Mouse (Mus musculus): Measurements from ENCODE around the gene Ip6k2. TPM values are rescaled to one million over a fixed set of nuclear protein-coding genes. Genes with fewer than 3 reads are reported as not detected.
A peak's percentile ranks its signal among the peaks of the same experiment; 100 is the strongest.

Ip6k2 gene
- polyA plus RNA-seq, 1 experiment from 2014 or later, result 11.6 TPM

- DNase-seq, result no peak
- no peak for ATAC-seq (ENCODE audit: low read depth)
- H3K4me1 ChIP-seq (replicated peaks), result peaks cover 22% of the 10 kb centered on the region
- H3K9me3 ChIP-seq (replicated peaks), result no peaks in the 10 kb centered on the region
- WGBS (ENCODE audit: insufficient replicate concordance), result 6% methylated on average over 25 of the region's 25 CpGs
- H3K36me3 ChIP-seq, result no peaks in the 10 kb centered on the region
- no peak overlapping the region for H3K4me3 ChIP-seq (replicated peaks)
- H3K4me2 ChIP-seq, result no peak overlapping the region
- no peak overlapping the region for H3K9ac ChIP-seq
- peaks cover 84% of the 10 kb centered on the region for H3K27me3 ChIP-seq
- H3K27ac ChIP-seq, result no peak overlapping the region
Observed at GRCm38 (mm10) chr9:108824144-108824685, 40.6 kb downstream of the Ip6k2 start.

GRCm38 (mm10) chr9:108824755-108825413 is 41.3 kb downstream of the Ip6k2 start:
- Histone ChIP-seq H3K4me3 (replicated peaks) (no peak overlapping the region), H3K27ac (no peak overlapping the region), H3K4me1 (replicated peaks) (peaks cover 22% of the 10 kb centered on the region), H3K9ac (no peak overlapping the region), H3K9me3 (replicated peaks) (no peaks in the 10 kb centered on the region), H3K36me3 (no peaks in the 10 kb centered on the region), H3K27me3 (peaks cover 91% of the 10 kb centered on the region), H3K4me2 (no peak overlapping the region)
- 4% methylated on average over 31 of the region's 31 CpGs for WGBS (ENCODE audit: insufficient replicate concordance)
- no peak for DNase-seq
- ATAC-seq (ENCODE audit: low read depth), result no peak

- H3K9me3 ChIP-seq (replicated peaks), result no peaks in the 10 kb centered on the region
- no peaks in the 10 kb centered on the region for H3K36me3 ChIP-seq
- DNase-seq (peak; percentile 47), ATAC-seq (ENCODE audit: low read depth) (0 out of 2 replicates have a peak, but pooled peaks have one; percentile 21)
- peaks cover 22% of the 10 kb centered on the region for H3K4me1 ChIP-seq (replicated peaks)
- peak within 1 kb of the TSS; percentile 65 for H3K4me2 ChIP-seq
- H3K4me3 ChIP-seq (replicated peaks), result peak within 1 kb of the TSS; percentile 45
- H3K9ac ChIP-seq, result no peak within 1 kb of the TSS
- peaks cover 94% of the 10 kb centered on the region for H3K27me3 ChIP-seq
- H3K27ac ChIP-seq, result no peak within 1 kb of the TSS
- WGBS (ENCODE audit: insufficient replicate concordance), result 4% methylated on average over 70 of the region's 70 CpGs
Observed at GRCm38 (mm10) chr9:108825820-108826699, 42.5 kb downstream of the Ip6k2 start, which contains the start of gene Celsr3. TSS of gene Celsr3 (plus strand) at chr9:108826320.

GRCm38 (mm10) chr9:108826700-108827340 is 43.2 kb downstream of the Ip6k2 start:
- peaks cover 28% of the 10 kb centered on the region for H3K4me1 ChIP-seq (replicated peaks)
- ATAC-seq (ENCODE audit: low read depth) (peak; percentile 56), DNase-seq (peak; percentile 65)
- H3K4me3 ChIP-seq (replicated peaks), result peak overlapping the region; percentile 44
- no peaks in the 10 kb centered on the region for H3K36me3 ChIP-seq
- H3K27me3 ChIP-seq, result peaks cover 98% of the 10 kb centered on the region
- H3K4me2 ChIP-seq, result peak overlapping the region; percentile 65
- no peak overlapping the region for H3K9ac ChIP-seq
- no peaks in the 10 kb centered on the region for H3K9me3 ChIP-seq (replicated peaks)
- H3K27ac ChIP-seq, result no peak overlapping the region
- 2% methylated on average over 39 of the region's 39 CpGs for WGBS (ENCODE audit: insufficient replicate concordance)

GRCm38 (mm10) chr9:108827454-108827853 is 43.9 kb downstream of the Ip6k2 start:
- Histone ChIP-seq H3K4me2 (peak overlapping the region; percentile 65), H3K4me1 (replicated peaks) (peaks cover 35% of the 10 kb centered on the region), H3K9ac (no peak overlapping the region), H3K27me3 (peaks cover 99% of the 10 kb centered on the region), H3K4me3 (replicated peaks) (peak overlapping the region; percentile 44), H3K9me3 (replicated peaks) (no peaks in the 10 kb centered on the region), H3K27ac (no peak overlapping the region), H3K36me3 (no peaks in the 10 kb centered on the region)
- ATAC-seq (ENCODE audit: low read depth) (no peak), DNase-seq (no peak)
- 10% methylated on average over 34 of the region's 34 CpGs for WGBS (ENCODE audit: insufficient replicate concordance)

- DNase-seq, result no peak
- H3K4me1 ChIP-seq (replicated peaks), result peaks cover 39% of the 10 kb centered on the region
- no peaks in the 10 kb centered on the region for H3K9me3 ChIP-seq (replicated peaks)
- no peak for ATAC-seq (ENCODE audit: low read depth)
- H3K27ac ChIP-seq, result no peak overlapping the region
- peak overlapping the region; percentile 65 for H3K4me2 ChIP-seq
- H3K9ac ChIP-seq, result no peak overlapping the region
- WGBS (ENCODE audit: insufficient replicate concordance), result 46% methylated on average over 18 of the region's 18 CpGs
- no peaks in the 10 kb centered on the region for H3K36me3 ChIP-seq
- peaks cover 100% of the 10 kb centered on the region for H3K27me3 ChIP-seq
- peak overlapping the region; percentile 44; the same call in 1 of the 2 replicates for H3K4me3 ChIP-seq (replicated peaks)
Observed at GRCm38 (mm10) chr9:108827906-108828305, 44.3 kb downstream of the Ip6k2 start.

GRCm38 (mm10) chr9:108831637-108832036 is 48.0 kb downstream of the Ip6k2 start:
- H3K27me3 ChIP-seq, result peaks cover 91% of the 10 kb centered on the region
- WGBS (ENCODE audit: insufficient replicate concordance), result 5% methylated on average over 23 of the region's 23 CpGs
- H3K4me3 ChIP-seq (replicated peaks), result peak overlapping the region; percentile 59
- no peak overlapping the region for H3K27ac ChIP-seq
- peaks cover 31% of the 10 kb centered on the region for H3K4me1 ChIP-seq (replicated peaks)
- DNase-seq (no peak), ATAC-seq (ENCODE audit: low read depth) (no peak)
- no peak overlapping the region for H3K9ac ChIP-seq
- no peaks in the 10 kb centered on the region for H3K9me3 ChIP-seq (replicated peaks)
- peak overlapping the region; percentile 89 for H3K4me2 ChIP-seq
- H3K36me3 ChIP-seq, result no peaks in the 10 kb centered on the region

GRCm38 (mm10) chr9:108832390-108833108 is 49.0 kb downstream of the Ip6k2 start:
- DNase-seq, result peak; percentile 86
- peaks cover 82% of the 10 kb centered on the region for H3K27me3 ChIP-seq
- no peaks in the 10 kb centered on the region for H3K9me3 ChIP-seq (replicated peaks)
- no peak overlapping the region for H3K27ac ChIP-seq
- peaks cover 23% of the 10 kb centered on the region for H3K4me1 ChIP-seq (replicated peaks)
- peak overlapping the region; percentile 89 for H3K4me2 ChIP-seq
- H3K4me3 ChIP-seq (replicated peaks), result peak overlapping the region; percentile 59
- no peak overlapping the region for H3K9ac ChIP-seq
- H3K36me3 ChIP-seq, result no peaks in the 10 kb centered on the region
- peak; percentile 96 for ATAC-seq (ENCODE audit: low read depth)
- WGBS (ENCODE audit: insufficient replicate concordance), result 6% methylated on average over 46 of the region's 46 CpGs

GRCm38 (mm10) chr9:108842989-108843388 is 59.4 kb downstream of the Ip6k2 start:
- no peak overlapping the region for H3K9ac ChIP-seq
- peaks cover 32% of the 10 kb centered on the region for H3K27me3 ChIP-seq
- H3K4me3 ChIP-seq (replicated peaks), result no peak overlapping the region
- H3K4me1 ChIP-seq (replicated peaks), result no peaks in the 10 kb centered on the region
- no peak for DNase-seq
- no peaks in the 10 kb centered on the region for H3K9me3 ChIP-seq (replicated peaks)
- peak overlapping the region; percentile 32 for H3K4me2 ChIP-seq
- ATAC-seq (ENCODE audit: low read depth), result 0 out of 2 replicates have a peak, but pooled peaks have one; percentile 16
- no peaks in the 10 kb centered on the region for H3K36me3 ChIP-seq
- 22% methylated on average over 14 of the region's 14 CpGs for WGBS (ENCODE audit: insufficient replicate concordance)
- H3K27ac ChIP-seq, result no peak overlapping the region

- ATAC-seq (ENCODE audit: low read depth) (no peak), DNase-seq (no peak)
- Histone ChIP-seq H3K27me3 (peaks cover 29% of the 10 kb centered on the region), H3K9ac (no peak overlapping the region), H3K4me2 (no peak overlapping the region), H3K9me3 (replicated peaks) (no peaks in the 10 kb centered on the region), H3K4me1 (replicated peaks) (no peaks in the 10 kb centered on the region), H3K27ac (no peak overlapping the region), H3K4me3 (replicated peaks) (no peak overlapping the region), H3K36me3 (no peaks in the 10 kb centered on the region)
- 65% methylated on average over 5 of the region's 5 CpGs for WGBS (ENCODE audit: insufficient replicate concordance)
Observed at GRCm38 (mm10) chr9:108845390-108845789, 61.8 kb downstream of the Ip6k2 start.
